Mouse (Mus musculus) forebrain, embryonic 16.5 days (tissue): ENCODE results near the gene Kif1b. TPM values are rescaled to one million over a fixed set of nuclear protein-coding genes. Genes with fewer than 3 reads are reported as not detected.
"Not testable (repeated sequence)": the region's sequence is repeated elsewhere in the genome, so short reads cannot be mapped to it uniquely, and the experiment has no call there.

Source experiments
- ATAC-seq: fragments of 200-750 bp; cut with Nextera tagmentation; 2 replicates; pipeline ENCODE4 v1.8.0; 2017; ENCODE audit warnings: mild to moderate bottlenecking, moderate library complexity
- H3K27ac ChIP-seq: fragments of 300-500 bp; sonication (generic); 2 replicates; pipeline ENCODE4 v1.5.1; 2014; ENCODE audit warnings: low read length, control low read depth
- H3K27me3 ChIP-seq: fragments of 300-500 bp; sonication (generic); replicated peaks from 2 replicates; pipeline ENCODE4 v1.6.1; 2014; ENCODE audit warnings: low read length; ENCODE audit not compliant: control insufficient read depth, insufficient read depth
- H3K36me3 ChIP-seq: fragments of 300-500 bp; sonication (generic); 2 replicates; pipeline ENCODE4 v1.6.1; 2014; ENCODE audit not compliant: control insufficient read depth, insufficient read depth
- H3K4me1 ChIP-seq: fragments of 300-500 bp; sonication (generic); replicated peaks from 2 replicates; pipeline ENCODE4 v1.6.1; 2014; ENCODE audit warnings: low read length; ENCODE audit not compliant: control insufficient read depth, insufficient read depth
- H3K4me2 ChIP-seq: fragments of 300-500 bp; sonication (generic); 2 replicates; pipeline ENCODE4 v1.6.1; 2014; ENCODE audit warnings: mild to moderate bottlenecking, low read length, control low read depth
- H3K4me3 ChIP-seq: fragments of 300-500 bp; sonication (generic); replicated peaks from 2 replicates; pipeline ENCODE4 v1.5.1; 2014; ENCODE audit warnings: mild to moderate bottlenecking, low read length, control low read depth
- H3K9ac ChIP-seq: fragments of 300-500 bp; sonication (generic); replicated peaks from 2 replicates; pipeline ENCODE4 v1.6.1; 2014; ENCODE audit warnings: low read depth, low read length, control low read depth
- H3K9me3 ChIP-seq: fragments of 300-500 bp; sonication (generic); 2 replicates; pipeline ENCODE4 v1.6.1; 2016; ENCODE audit warnings: low read length; ENCODE audit not compliant: control insufficient read depth
- WGBS: fragments of 180-500 bp; shearing (Covaris S2); extraction: QIAGEN DNeasy Blood & Tissue Kit; methylation state at CpG from one replicate; pipeline ENCODE4 v1.1.7; 2014; 5-methylcytosine and 5-hydroxymethylcytosine counted together
- polyA plus RNA-seq: library from polyadenylated mRNA; unstranded; fragments of >200 nt; fragmentation: Nextera tagmentation; extraction: Ambion mirVana; gene quantifications from 2 replicates; pipeline ENCODE4 v1.2.1, GENCODE M21; 2015

The Kif1b gene
- polyA plus RNA-seq, 1 experiment from 2014 or later: 131 TPM

DNA sequence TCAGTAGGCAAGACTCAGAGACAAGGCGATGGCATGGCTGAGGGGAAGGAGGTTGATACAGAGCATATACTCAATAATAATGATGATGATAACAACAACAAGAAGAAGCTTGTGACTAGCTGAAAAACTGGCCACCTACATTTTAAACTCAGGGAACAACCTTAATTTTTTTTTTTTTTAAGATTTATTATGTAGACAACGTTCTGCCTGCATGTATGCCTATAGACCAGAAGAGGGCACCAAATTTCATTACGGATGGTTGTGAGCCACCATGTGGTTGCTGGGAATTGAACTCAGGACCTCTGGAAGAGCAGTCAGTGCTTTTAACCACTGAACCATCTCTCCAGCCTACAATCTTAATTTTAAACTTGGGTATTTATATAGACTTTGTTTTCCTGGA is 84.0 kb downstream of the Kif1b start:
- H3K4me2 ChIP-seq: no peak overlapping the region
- ATAC-seq: no peak
- no peak overlapping the region for H3K4me3 ChIP-seq
- H3K9ac ChIP-seq: no peak overlapping the region
- H3K27ac ChIP-seq: no peak overlapping the region
- peaks cover 19% of the 10 kb centered on the region for H3K4me1 ChIP-seq
- H3K27me3 ChIP-seq: no peaks in the 10 kb centered on the region
- WGBS: 96% methylated on average over 3 of the region's 3 CpGs
- peaks cover 52% of the 10 kb centered on the region for H3K36me3 ChIP-seq
- 0 out of 2 replicates have a peak, but pooled peaks cover 3% of the 10 kb centered on the region for H3K9me3 ChIP-seq

DNA sequence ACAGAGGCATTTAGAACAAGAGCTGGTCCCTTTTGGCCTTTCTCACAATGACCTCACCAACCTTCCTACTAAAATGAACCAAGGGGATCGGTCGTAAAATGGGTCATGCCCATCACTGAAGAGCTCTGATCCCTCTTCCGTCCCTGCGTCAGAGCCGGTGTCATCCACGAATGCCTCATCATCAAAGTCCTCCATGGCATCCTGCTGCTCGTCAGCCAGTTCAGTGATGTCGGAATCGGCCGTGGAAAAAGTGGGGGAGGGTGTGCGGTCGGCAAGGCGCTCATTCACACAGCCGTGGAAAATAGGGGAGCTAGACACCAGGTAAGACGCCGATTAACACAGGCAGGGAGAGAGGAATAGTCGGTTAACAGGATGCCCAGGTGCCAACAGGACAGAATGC is 87.0 kb downstream of the Kif1b start:
- 14% methylated on average over 17 of the region's 17 CpGs for WGBS
- Histone ChIP-seq H3K9me3 (0 out of 2 replicates have a peak, but pooled peaks cover 3% of the 10 kb centered on the region), H3K27me3 (no peaks in the 10 kb centered on the region), H3K9ac (0 out of 2 replicates have a peak overlapping the region, but pooled peaks have one; percentile 17), H3K36me3 (peaks cover 46% of the 10 kb centered on the region), H3K4me1 (peaks cover 19% of the 10 kb centered on the region), H3K4me2 (no peak overlapping the region), H3K4me3 (no peak overlapping the region), H3K27ac (peak overlapping the region; percentile 37)
- ATAC-seq: peak; percentile 24; the same call in 1 of the 2 replicates

DNA sequence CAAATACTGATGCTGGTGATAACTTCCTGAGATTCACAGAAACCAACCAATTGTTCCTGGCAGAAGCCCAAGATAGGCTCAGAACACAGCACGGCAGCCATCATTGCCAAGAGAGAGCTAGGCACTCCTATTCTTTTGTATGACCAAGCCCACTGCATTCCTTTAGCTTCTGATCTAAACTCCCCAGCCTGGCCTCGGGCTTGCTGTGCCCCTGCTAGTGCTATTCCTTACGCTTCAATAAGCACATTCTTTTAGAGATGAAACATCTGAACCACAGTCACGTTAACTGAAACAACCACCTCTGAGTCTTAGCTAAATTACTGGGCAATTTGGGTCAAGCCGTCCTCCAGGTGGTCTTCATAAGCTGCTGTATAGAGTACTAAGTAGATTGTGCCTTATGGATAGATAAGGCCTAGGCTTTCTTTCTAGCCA is 87.4 kb downstream of the Kif1b start:
- Histone ChIP-seq H3K4me1 (peaks cover 19% of the 10 kb centered on the region), H3K27me3 (no peaks in the 10 kb centered on the region), H3K4me3 (no peak overlapping the region), H3K9me3 (0 out of 2 replicates have a peak, but pooled peaks cover 3% of the 10 kb centered on the region), H3K36me3 (peaks cover 42% of the 10 kb centered on the region), H3K27ac (peak overlapping the region; percentile 37), H3K4me2 (no peak overlapping the region), H3K9ac (0 out of 2 replicates have a peak overlapping the region, but pooled peaks have one; percentile 22)
- ATAC-seq: peak; percentile 84
- 4% methylated on average over 5 of the region's 5 CpGs for WGBS

DNA sequence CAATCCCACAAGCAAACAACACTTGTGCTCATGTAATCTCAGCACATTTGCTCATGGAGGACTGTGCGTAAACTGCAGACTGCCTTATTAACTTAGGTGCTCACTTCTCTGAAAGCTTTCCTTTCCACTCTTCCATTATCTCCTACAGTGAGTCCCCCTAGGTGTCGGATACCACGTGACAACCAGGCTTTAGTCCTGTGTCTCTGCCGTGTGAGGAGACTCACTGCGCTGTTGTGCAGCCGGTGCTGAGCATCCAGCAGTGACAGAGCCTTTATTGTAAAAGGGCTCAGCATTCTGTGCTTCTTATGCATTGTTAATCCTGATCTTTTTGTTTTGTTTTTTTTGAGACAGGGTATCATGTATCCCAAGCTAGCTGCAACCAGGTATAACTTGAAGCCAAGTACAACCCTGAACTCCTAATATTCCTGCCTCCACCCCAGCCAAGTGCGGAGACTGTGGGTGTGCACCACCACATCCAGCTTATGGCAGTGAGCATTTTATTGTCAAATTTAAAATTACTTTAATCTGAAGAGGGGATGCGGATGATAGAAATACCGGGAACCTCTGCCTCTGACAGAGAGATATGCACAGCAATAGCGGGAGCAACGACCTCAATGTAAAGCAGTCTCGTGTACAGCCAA is 88.0 kb downstream of the Kif1b start:
- 0 out of 2 replicates have a peak overlapping the region, but pooled peaks have one; percentile 22 for H3K9ac ChIP-seq
- H3K4me3 ChIP-seq: no peak overlapping the region
- H3K27ac ChIP-seq: peak overlapping the region; percentile 37
- WGBS: 20% methylated on average over 12 of the region's 12 CpGs
- no peak overlapping the region for H3K4me2 ChIP-seq
- 0 out of 2 replicates have a peak, but pooled peaks cover 3% of the 10 kb centered on the region for H3K9me3 ChIP-seq
- peak; percentile 37 for ATAC-seq
- H3K27me3 ChIP-seq: no peaks in the 10 kb centered on the region
- peaks cover 42% of the 10 kb centered on the region for H3K36me3 ChIP-seq
- peaks cover 19% of the 10 kb centered on the region for H3K4me1 ChIP-seq

DNA sequence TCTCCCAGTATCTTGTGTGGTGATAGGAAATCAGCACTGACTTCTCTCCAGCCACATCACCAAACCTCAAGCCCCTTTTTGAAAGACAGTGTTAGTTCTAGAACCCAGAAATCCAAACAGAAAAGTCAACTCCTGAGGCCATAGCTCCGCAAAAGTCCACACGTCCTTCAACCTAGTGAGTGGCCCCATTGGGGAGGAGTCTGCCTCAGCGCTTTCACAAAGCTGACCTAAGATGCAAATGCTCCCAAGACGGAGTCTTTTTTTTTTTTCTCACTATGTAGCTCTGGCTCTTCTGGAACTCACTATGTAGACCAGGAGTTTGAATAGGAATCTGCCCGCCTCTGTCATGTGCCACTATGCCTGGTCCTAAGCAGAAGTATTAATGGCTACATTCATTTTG is 89.0 kb downstream of the Kif1b start:
- Histone ChIP-seq H3K27me3 (no peaks in the 10 kb centered on the region), H3K4me1 (peaks cover 19% of the 10 kb centered on the region), H3K9ac (no peak overlapping the region), H3K4me2 (no peak overlapping the region), H3K4me3 (no peak overlapping the region), H3K9me3 (no peaks in the 10 kb centered on the region), H3K36me3 (peaks cover 40% of the 10 kb centered on the region), H3K27ac (no peak overlapping the region)
- 93% methylated on average over 5 of the region's 5 CpGs for WGBS
- ATAC-seq: no peak

DNA sequence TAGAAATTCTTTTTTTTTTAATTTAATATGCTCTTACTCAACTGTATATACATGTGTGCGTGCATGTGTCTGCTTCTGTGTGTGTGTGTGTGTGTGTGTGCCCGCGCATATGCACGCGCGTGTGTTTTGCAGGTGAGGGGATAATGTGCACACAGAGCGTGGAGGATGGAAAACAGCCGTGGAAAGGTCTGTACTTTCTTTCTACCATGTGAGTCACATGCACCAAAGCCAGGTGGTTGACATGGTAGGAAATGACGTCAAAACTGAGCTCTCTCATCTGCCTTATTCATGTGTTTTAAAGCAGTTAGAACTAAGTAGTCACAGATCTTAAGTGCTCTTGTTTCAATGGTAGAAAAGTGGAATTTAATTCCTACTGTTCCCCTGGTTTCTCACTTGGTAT is 91.5 kb downstream of the Kif1b start:
- H3K9me3 ChIP-seq: no peaks in the 10 kb centered on the region
- peaks cover 37% of the 10 kb centered on the region for H3K36me3 ChIP-seq
- H3K27me3 ChIP-seq: no peaks in the 10 kb centered on the region
- ATAC-seq: no peak
- H3K4me3 ChIP-seq: no peak overlapping the region
- 88% methylated on average over 9 of the region's 9 CpGs for WGBS
- no peak overlapping the region for H3K27ac ChIP-seq
- H3K9ac ChIP-seq: no peak overlapping the region
- H3K4me1 ChIP-seq: peaks cover 17% of the 10 kb centered on the region
- H3K4me2 ChIP-seq: no peak overlapping the region

DNA sequence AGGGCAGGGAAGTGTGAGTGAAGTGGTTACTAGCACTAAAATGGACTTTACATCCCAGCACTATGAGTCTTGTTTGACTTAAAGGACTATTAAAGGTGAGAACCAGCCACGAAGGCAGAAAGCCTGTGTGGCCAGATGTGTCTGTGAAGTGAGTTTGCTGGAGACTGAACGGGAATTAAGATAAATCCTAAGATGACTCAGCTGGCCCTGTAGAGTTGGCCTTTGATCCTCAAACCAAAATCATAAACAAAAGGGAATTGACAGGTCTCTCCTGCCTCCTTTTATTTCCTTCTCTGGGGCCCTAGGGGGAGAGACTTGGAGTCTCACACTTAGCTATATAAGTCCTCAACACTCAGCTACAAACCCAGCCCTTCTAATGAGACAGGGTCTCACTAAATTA is 92.1 kb downstream of the Kif1b start:
- peaks cover 38% of the 10 kb centered on the region for H3K36me3 ChIP-seq
- no peaks in the 10 kb centered on the region for H3K27me3 ChIP-seq
- no peak for ATAC-seq
- H3K27ac ChIP-seq: no peak overlapping the region
- H3K9ac ChIP-seq: no peak overlapping the region
- no peaks in the 10 kb centered on the region for H3K9me3 ChIP-seq
- no peak overlapping the region for H3K4me2 ChIP-seq
- 41% methylated on average over 2 of the region's 2 CpGs for WGBS
- no peak overlapping the region for H3K4me3 ChIP-seq
- H3K4me1 ChIP-seq: peaks cover 12% of the 10 kb centered on the region

DNA sequence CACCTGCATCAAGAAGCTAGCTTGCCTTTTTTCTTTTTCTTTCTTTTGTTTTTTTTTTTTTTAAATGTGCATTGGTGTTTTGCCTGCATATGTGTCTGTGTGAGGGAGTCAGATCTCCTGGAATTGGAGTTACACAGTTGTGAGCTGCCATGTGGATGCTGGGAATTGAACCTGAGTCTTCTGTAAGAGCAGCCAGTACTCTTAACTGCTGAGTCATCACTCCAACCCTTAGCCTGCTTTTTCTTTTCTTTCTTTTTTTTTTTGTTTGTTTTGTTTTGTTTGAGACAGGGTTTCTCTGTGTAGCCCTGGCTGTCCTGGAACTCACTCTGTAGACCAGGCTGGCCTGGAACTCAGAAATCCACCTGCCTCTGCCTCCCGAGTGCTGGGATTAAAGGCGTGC is 93.0 kb downstream of the Kif1b start:
- H3K36me3 ChIP-seq: peaks cover 45% of the 10 kb centered on the region
- not testable (repeated sequence) for H3K4me2 ChIP-seq, H3K4me3 ChIP-seq, ATAC-seq, H3K4me1 ChIP-seq, H3K27me3 ChIP-seq, H3K9ac ChIP-seq, H3K27ac ChIP-seq, H3K9me3 ChIP-seq
- 95% methylated on average over 2 of the region's 2 CpGs for WGBS

DNA sequence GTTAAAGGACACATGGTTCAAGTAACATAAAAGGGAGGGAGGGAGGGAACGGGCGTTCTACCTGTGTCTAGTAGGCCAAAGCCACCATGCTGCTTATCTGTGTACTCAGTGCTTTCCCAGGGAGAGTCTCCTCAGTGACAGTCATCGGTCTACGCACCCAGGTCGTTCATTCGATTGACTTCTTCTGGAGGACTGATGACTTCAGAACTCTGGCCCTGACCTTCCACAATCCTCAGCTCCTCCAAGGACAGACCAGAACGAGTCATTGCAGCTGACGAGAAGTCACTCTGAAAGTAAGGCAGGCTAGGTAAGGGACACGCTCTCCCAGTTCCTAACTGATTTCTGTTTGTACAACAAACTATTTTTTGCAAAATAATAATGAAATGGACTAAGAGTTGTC is 94.0 kb downstream of the Kif1b start:
- H3K4me3 ChIP-seq: no peak overlapping the region
- H3K4me1 ChIP-seq: no peaks in the 10 kb centered on the region
- no peak overlapping the region for H3K27ac ChIP-seq
- H3K9ac ChIP-seq: no peak overlapping the region
- no peaks in the 10 kb centered on the region for H3K9me3 ChIP-seq
- ATAC-seq: no peak
- H3K36me3 ChIP-seq: peaks cover 47% of the 10 kb centered on the region
- no peaks in the 10 kb centered on the region for H3K27me3 ChIP-seq
- WGBS: 97% methylated on average over 9 of the region's 9 CpGs
- no peak overlapping the region for H3K4me2 ChIP-seq
